8 mouse cellular contexts compared by ENCODE assay signal in the genomic region with DNA sequence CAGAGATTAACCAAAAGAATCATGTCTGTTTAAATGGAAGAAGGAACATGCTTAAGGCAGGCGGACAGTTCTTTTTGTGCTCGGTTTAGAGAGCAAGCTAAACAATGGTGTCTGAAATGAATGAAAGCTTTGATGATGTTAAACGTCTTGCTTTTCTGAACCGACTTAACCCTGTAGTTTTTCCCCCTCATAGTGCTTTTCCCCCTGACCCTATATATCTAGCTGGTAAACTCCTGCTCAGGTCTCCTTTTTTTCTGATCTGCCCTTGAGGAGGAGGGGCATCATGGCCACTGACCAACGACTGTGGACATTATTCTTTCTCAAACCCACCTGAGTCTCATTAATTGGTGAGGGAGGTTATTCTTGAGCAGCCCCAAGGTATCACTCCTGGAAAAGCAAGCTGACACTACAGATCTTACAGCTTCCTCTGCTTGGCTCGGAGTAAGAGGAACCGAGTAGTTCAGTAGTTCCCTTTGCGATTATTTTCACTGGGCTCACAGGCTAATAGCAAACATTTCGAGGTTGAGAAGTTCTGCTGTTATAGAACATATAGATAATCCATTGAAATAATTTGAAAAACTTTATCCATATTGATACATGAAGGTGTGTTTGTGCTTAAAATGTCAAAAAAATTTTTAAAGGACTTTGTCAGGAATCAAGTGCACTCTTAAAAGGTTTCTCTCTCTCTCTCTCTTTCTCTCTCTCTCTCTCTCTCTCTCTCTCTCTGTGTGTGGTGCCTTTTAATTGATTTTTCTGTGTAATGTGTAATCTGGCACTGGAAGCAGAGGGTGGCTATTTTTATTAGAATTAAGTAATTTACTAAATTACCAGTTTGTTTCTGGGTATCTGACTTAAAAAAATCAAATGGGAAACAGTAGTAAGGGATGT. TPM values are rescaled to one million over a fixed set of nuclear protein-coding genes. Genes with fewer than 3 reads are reported as not detected.
A peak's percentile ranks its signal among the peaks of the same experiment; 100 is the strongest.
DNase-seq lines count a peak whose midpoint lies in the region; ATAC-seq and TF ChIP-seq lines count a peak whose summit lies in the region.

No protein-coding gene starts in this region.

- H3K9me3 ChIP-seq in liver, embryonic 14.5 days (ENCODE audit: control insufficient read depth, low read length), result no peaks in the 10 kb centered on the region

- 17% methylated on average over 9 of the region's 9 CpGs for WGBS in liver, embryonic 14.5 days (ENCODE audit: insufficient replicate concordance)

- peaks cover 40% of the 10 kb centered on the region for H3K27me3 ChIP-seq in liver, embryonic 14.5 days (ENCODE audit: control insufficient read depth, insufficient read depth, low read length)

- DNase-seq in spleen, postnatal 36 days (ENCODE audit: low spot score in 2 of 2), result peak; percentile 12 to 20
- no peak for DNase-seq in spleen, postnatal 4 days (ENCODE audit: low spot score in 2 of 2)
- no peak for DNase-seq in liver, embryonic 14.5 days (ENCODE audit: low read depth in 3 of 3, low spot score in 3 of 3)
- DNase-seq in retina, postnatal 1 day, result peak; percentile 30
- no peak for DNase-seq in ovary, postnatal 14 days (ENCODE audit: low spot score)
- no peak for DNase-seq in kidney, postnatal 25 days

- no peak for TF ChIP-seq EP300 in liver, embryonic 14.5 days (IDR thresholded peaks at IDR 0.05; ENCODE audit: low read depth)

- no peaks in the 10 kb centered on the region for H3K36me3 ChIP-seq in liver, embryonic 14.5 days (replicated peaks; ENCODE audit: control insufficient read depth, insufficient read depth, low read depth)

- peak overlapping the region; percentile 85 for H3K4me2 ChIP-seq in liver, embryonic 14.5 days (ENCODE audit: low read depth)

- ATAC-seq in granulocyte monocyte progenitor cell, adult 5-6 weeks (replicated peaks; ENCODE audit: poor library complexity, severe bottlenecking), result peak; percentile 63
- ATAC-seq in liver, embryonic 14.5 days (ENCODE audit: insufficient read depth), result no peak
- no peak for ATAC-seq in erythroid progenitor cell, adult 5-6 weeks (replicated peaks; ENCODE audit: low FRiP score, poor library complexity, severe bottlenecking)

- no peak for TF ChIP-seq CTCF in liver, embryonic 14.5 days (IDR thresholded peaks at IDR 0.05; ENCODE audit: low read depth)

- peaks cover 0 to 4% of the 10 kb centered on the region in 2 experiments; a peak in 2 of 4 replicates for H3K4me1 ChIP-seq in liver, embryonic 14.5 days (replicated peaks; ENCODE audit: control insufficient read depth in 2 of 2, insufficient read depth in 2 of 2, low read length in 1 of 2)

- no peak overlapping the region for H3K9ac ChIP-seq in liver, embryonic 14.5 days (replicated peaks)

- H3K27ac ChIP-seq in liver, embryonic 14.5 days, result no peak overlapping the region

- peak overlapping the region; percentile 6 to 73; a peak in 3 of 4 replicates for H3K4me3 ChIP-seq in liver, embryonic 14.5 days (ENCODE audit: insufficient read depth in 1 of 2, low read depth in 2 of 2, low read length in 2 of 2)

RNA-seq across cellular contexts. Expression of gene Acvr2a, which starts 2.5 kb away (rescaled TPM):
- total RNA-seq in granulocyte monocyte progenitor cell, adult 5-6 weeks (2014; fragmentation: Nextera tagmentation), result 1.1 and 2.1 TPM in 2 replicates
- total RNA-seq in granulocyte monocyte progenitor cell, adult 5-6 weeks (2017), result 1.5 and 1.8 TPM in 2 replicates
- 0.95 and 1.3 TPM in 2 replicates for polyA plus RNA-seq in liver, embryonic 14.5 days (2012; rRNA removed)
- 2.5 and 2.6 TPM in 2 replicates for polyA plus RNA-seq in liver, embryonic 14.5 days (2014; fragmentation: Nextera tagmentation; extraction: Ambion mirVana)
- total RNA-seq in erythroid progenitor cell, adult 5-6 weeks (2015; ENCODE audit: low replicate concordance), result 1.8 TPM in 1 of 2 replicates, not detected in the other
- total RNA-seq in erythroid progenitor cell, adult 5-6 weeks (2017; ENCODE audit: low replicate concordance), result 0.39 TPM in 1 of 2 replicates, not detected in the other

Comparison
In these comparisons a context has a peak if more than half of its experiments do, and no peak if none do; other contexts are left out.
1. DNase-seq: peak in spleen, postnatal 36 days (2 of 2) and retina, postnatal 1 day (single experiment); none in spleen, postnatal 4 days (0 of 2), liver, embryonic 14.5 days (0 of 3), ovary, postnatal 14 days (single experiment) and kidney, postnatal 25 days (0 of 2).